Mouse (Mus musculus): ENCODE results near the gene Wdr47.

DNA sequence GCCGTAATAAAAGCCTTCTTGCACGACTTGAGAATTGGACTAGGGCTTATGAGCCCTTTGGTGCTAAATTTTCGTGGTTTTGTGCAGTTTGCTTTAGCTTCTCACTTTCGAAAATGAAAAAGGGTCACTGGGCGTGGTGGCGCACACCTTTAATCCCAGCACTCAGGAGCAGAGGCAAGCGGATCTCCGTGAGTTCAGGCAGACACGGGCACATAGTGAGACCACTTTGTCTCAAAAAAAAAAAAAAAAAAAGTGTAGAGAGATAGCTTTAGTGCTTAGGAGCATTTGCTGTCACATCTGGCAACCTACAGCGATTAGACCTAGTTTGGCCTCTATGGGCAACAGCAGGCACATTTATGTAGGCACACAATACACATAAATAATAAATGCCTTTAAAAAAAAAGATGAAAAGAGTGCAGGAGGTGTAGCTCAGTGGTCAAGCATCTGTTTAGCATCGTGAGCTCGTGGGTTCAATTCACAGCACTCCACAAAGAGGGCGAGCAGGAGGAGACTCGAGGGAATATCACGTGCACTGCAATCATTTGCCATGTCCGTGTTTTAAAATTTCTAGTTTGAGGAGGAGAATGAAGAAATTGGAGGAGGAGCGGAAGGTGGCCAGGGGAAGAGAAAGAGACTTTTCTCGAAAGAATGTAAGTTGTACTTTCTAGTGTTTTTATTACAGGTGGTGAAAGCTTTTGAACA, 18.6 kb upstream of the Wdr47 start:
- TF ChIP-seq GATA1 (IDR thresholded peaks at IDR 0.05; ENCODE audit: borderline replicate concordance, low read length) (no peak), FLI1 (IDR thresholded peaks at IDR 0.05; ENCODE audit: low read length) (no peak)

Data from megakaryocyte, embryonic 14.5 days (primary cell).